Mouse (Mus musculus) heart, embryonic 16.5 days (tissue): ENCODE data around the gene Angel2. TPM values are rescaled to one million over a fixed set of nuclear protein-coding genes. Genes with fewer than 3 reads are reported as not detected.
A peak's percentile ranks its signal among the peaks of the same experiment; 100 is the strongest.

Experiments
- ATAC-seq: fragments of 200-750 bp; cut with Nextera tagmentation; replicated peaks from 2 replicates; pipeline ENCODE4 v1.8.0; 2017; ENCODE audit warnings: moderate number of reproducible peaks; ENCODE audit not compliant: insufficient read depth, low FRiP score; ENCODE audit errors: extremely low read depth
- H3K27ac ChIP-seq: fragments of 300-500 bp; sonication (generic); 2 replicates; pipeline ENCODE4 v1.5.1; 2014; ENCODE audit warnings: mild to moderate bottlenecking, low read length, control low read depth, moderate library complexity
- H3K27me3 ChIP-seq: fragments of 300-500 bp; sonication (generic); 2 replicates; pipeline ENCODE4 v1.6.1; 2014; ENCODE audit warnings: low read length, mixed read lengths; ENCODE audit not compliant: control insufficient read depth, insufficient read depth
- H3K36me3 ChIP-seq: fragments of 300-500 bp; sonication (generic); 2 replicates; pipeline ENCODE4 v1.6.1; 2014; ENCODE audit not compliant: control insufficient read depth, insufficient read depth
- H3K4me1 ChIP-seq: fragments of 300-500 bp; sonication (generic); 2 replicates; pipeline ENCODE4 v1.6.1; 2014; ENCODE audit warnings: low read length, mixed read lengths; ENCODE audit not compliant: control insufficient read depth, insufficient read depth
- H3K4me2 ChIP-seq: fragments of 300-500 bp; sonication (generic); 2 replicates; pipeline ENCODE4 v1.6.1; 2014; ENCODE audit warnings: low read depth, mild to moderate bottlenecking, control low read depth, low read length
- H3K4me3 ChIP-seq: fragments of 300-500 bp; sonication (generic); 2 replicates; pipeline ENCODE4 v1.5.1; 2014; ENCODE audit warnings: mild to moderate bottlenecking, control low read depth, low read length
- H3K9ac ChIP-seq: fragments of 300-500 bp; sonication (generic); 2 replicates; pipeline ENCODE4 v1.6.1; 2014; ENCODE audit warnings: low read length, control low read depth
- H3K9me3 ChIP-seq: fragments of 300-500 bp; sonication (generic); replicated peaks from 2 replicates; pipeline ENCODE4 v1.6.1; 2016; ENCODE audit warnings: low read length; ENCODE audit not compliant: control insufficient read depth
- WGBS: fragments of 180-500 bp; shearing (Covaris S2); extraction: QIAGEN DNeasy Blood & Tissue Kit; methylation state at CpG from one replicate; pipeline ENCODE4 v1.1.7; 2014; 5-methylcytosine and 5-hydroxymethylcytosine counted together
- polyA plus RNA-seq: library from polyadenylated mRNA; unstranded; fragments of >200 nt; fragmentation: Nextera tagmentation; extraction: Ambion mirVana; gene quantifications from 2 replicates; pipeline ENCODE4 v1.2.1, GENCODE M21; 2015

Gene Angel2
- polyA plus RNA-seq, 1 experiment from 2014 or later = 29.5 TPM

DNA sequence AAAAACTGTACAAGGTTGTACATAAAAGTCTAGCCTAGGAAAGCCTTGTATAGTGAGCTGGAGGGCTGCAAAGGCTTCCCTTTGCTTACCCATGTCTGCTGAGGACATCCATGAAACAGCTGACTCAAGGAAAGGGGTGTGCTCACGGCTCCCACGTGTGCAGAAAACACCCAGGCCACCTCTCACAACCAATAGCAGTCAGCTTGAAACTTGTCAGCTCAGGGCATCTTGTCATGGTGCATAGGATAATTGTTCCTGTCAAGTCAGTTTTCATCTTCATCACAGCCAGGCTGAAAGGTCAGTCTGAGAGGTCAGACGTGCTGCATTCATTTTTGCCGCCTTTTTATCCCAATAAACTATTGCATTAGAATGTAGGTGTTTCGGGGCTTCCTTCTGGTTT, 23.1 kb downstream of the Angel2 start:
- Histone ChIP-seq H3K4me1 (peaks cover 15% of the 10 kb centered on the region; the same call in 1 of the 2 replicates), H3K27me3 (no peaks in the 10 kb centered on the region), H3K4me2 (no peak overlapping the region), H3K9ac (no peak overlapping the region), H3K36me3 (peaks cover 28% of the 10 kb centered on the region), H3K4me3 (no peak overlapping the region), H3K9me3 (no peaks in the 10 kb centered on the region), H3K27ac (no peak overlapping the region)
- WGBS = 77% methylated on average over 5 of the region's 5 CpGs
- no peak for ATAC-seq

DNA sequence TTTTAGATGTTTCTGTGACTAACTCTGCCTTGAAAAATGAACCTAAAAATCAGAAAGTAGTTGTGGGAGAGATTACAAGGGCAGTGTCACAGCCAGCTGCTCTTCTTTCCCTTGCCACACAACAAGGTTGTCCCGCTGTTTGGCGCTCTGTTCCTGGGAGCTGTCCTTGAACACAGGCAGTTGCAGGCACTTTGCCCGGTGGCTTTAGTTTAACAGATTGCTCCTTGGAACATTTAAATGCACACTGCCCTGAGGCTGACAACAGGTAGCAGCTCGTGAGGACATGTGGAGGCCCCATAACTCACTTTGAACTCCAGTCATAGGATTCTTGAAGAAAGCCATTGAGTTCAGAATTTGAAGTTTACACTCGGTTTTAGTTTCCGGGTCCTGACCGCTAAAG, 23.5 kb downstream of the Angel2 start:
- no peak overlapping the region for H3K27ac ChIP-seq
- WGBS = 79% methylated on average over 7 of the region's 7 CpGs

DNA sequence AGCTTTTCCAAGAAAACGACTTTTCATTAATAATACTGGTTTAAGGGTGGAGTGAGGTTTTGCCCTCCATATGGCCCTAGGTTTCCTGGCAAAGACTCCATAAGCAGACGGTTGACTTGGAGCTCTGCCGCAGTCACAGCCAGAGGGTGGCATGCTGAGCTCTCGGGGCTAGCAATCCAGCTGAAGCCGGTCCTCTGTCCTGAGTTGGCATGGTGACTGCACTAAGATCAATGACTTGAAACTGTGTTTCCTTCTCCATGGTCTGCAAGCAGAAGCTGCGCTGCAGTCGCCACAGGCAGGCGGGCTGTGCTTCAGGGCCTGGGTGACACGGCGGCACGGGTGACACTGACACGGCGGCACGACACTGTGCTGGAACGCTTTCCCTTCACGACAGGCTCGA, 23.9 kb downstream of the Angel2 start:
- H3K36me3 ChIP-seq = peaks cover 21% of the 10 kb centered on the region
- no peaks in the 10 kb centered on the region for H3K9me3 ChIP-seq
- WGBS = 85% methylated on average over 17 of the region's 17 CpGs
- no peak overlapping the region for H3K9ac ChIP-seq
- no peak for ATAC-seq
- no peaks in the 10 kb centered on the region for H3K27me3 ChIP-seq
- H3K4me2 ChIP-seq = no peak overlapping the region
- no peak overlapping the region for H3K4me3 ChIP-seq
- peaks cover 23% of the 10 kb centered on the region for H3K4me1 ChIP-seq
- H3K27ac ChIP-seq = no peak overlapping the region; the same call in 1 of the 2 replicates

More for the DNA sequence above, 23.5 kb downstream of the Angel2 start:
- Histone ChIP-seq H3K4me3 (no peak overlapping the region), H3K9me3 (no peaks in the 10 kb centered on the region), H3K27me3 (no peaks in the 10 kb centered on the region), H3K4me1 (peaks cover 19% of the 10 kb centered on the region), H3K9ac (no peak overlapping the region), H3K36me3 (peaks cover 25% of the 10 kb centered on the region), H3K4me2 (no peak overlapping the region)
- no peak for ATAC-seq

DNA sequence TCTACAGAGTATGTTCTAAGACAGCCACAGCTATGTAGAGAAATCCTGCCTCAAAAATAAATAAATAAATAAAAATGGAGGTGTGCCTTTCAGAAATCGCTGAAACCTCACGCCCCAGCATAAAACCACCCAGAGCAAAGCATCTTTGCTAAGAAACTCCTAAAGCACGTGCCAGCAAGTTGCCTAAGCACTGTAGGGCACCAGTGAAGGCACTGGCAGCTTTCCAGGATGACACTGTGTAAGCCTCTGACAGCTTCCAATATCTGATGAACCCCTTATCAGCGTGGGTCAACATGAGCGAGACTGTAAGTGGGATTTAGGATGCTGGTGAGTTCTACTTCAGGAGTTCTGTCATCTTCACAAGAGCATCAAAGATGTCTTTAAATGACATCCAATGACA, 26.1 kb downstream of the Angel2 start:
- no peak for ATAC-seq
- 65% methylated on average over 5 of the region's 5 CpGs for WGBS
- Histone ChIP-seq H3K27ac (no peak overlapping the region), H3K4me1 (peaks cover 34% of the 10 kb centered on the region), H3K9ac (no peak overlapping the region), H3K9me3 (no peaks in the 10 kb centered on the region), H3K4me3 (no peak overlapping the region), H3K36me3 (peaks cover 25% of the 10 kb centered on the region), H3K27me3 (no peaks in the 10 kb centered on the region), H3K4me2 (no peak overlapping the region)

DNA sequence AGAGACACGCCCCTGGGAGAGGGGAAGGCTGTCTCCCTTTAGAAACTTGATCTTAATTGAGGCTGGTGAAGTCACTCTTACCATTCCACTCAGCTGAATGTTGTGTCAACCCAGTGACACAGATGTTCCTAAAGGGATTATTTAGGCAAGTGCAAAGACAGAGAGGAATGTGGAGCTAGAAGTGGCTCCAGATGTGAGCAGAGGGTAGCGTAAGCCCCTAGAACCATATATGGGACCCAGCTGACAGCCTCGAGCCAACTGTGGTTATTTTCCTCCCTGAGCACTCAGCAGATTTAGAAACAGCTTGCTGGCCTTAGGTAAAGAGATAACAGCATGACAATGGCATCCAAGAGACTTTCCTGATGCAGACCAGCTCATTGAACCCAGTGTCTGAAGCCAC, 28.1 kb downstream of the Angel2 start:
- Histone ChIP-seq H3K36me3 (peaks cover 37% of the 10 kb centered on the region), H3K27me3 (no peaks in the 10 kb centered on the region), H3K9ac (peak overlapping the region; percentile 49), H3K4me2 (peak overlapping the region; percentile 39), H3K4me3 (no peak overlapping the region), H3K27ac (peak overlapping the region; percentile 96), H3K9me3 (no peaks in the 10 kb centered on the region), H3K4me1 (peaks cover 34% of the 10 kb centered on the region)
- 37% methylated on average over 3 of the region's 3 CpGs for WGBS
- ATAC-seq = peak; percentile 89

DNA sequence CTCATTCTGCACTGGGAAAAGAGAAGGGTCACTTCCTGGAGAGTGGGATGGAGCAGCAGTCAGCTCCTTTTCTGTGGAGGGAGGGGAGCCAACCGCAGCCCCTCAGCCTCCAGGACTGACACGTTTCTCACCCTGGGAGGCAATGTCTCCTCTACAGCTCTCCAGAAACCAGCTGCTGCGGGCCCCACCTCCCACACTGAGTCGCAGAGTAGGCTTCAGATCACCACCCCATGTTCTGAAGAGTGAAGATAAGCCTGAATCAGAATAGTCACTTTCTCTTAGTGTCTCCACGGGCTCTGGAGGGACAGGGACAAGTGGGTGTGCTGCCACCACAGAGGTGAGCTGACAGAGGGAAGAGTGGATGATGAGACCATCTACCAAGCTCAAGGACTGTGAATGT, 33.9 kb downstream of the Angel2 start:
- no peaks in the 10 kb centered on the region for H3K27me3 ChIP-seq
- 45% methylated on average over 5 of the region's 5 CpGs for WGBS
- no peak overlapping the region for H3K4me2 ChIP-seq
- H3K9ac ChIP-seq = no peak overlapping the region
- H3K36me3 ChIP-seq = peaks cover 34% of the 10 kb centered on the region
- no peak for ATAC-seq
- H3K4me3 ChIP-seq = no peak overlapping the region
- peak overlapping the region; percentile 67 for H3K27ac ChIP-seq
- H3K4me1 ChIP-seq = peaks cover 17% of the 10 kb centered on the region
- H3K9me3 ChIP-seq = no peaks in the 10 kb centered on the region

DNA sequence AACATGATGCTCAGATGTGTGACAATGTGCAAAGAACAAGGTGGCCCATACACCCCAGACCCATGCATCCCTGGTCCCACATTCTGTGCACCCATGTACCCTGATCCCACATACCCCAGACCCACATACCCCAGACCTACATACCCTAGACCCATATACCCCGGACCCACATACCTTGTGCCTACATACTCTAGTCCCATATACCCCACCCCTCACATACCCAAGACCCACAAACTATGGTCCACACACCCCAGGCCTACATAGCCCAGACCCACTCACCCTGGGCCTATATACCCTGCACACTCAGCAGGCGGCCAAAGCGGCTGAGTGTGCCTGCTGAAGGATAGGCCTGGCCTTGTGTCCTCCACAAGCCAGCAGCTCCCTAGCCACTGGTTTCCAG, 37.8 kb downstream of the Angel2 start:
- WGBS = 86% methylated on average over 3 of the region's 3 CpGs

DNA sequence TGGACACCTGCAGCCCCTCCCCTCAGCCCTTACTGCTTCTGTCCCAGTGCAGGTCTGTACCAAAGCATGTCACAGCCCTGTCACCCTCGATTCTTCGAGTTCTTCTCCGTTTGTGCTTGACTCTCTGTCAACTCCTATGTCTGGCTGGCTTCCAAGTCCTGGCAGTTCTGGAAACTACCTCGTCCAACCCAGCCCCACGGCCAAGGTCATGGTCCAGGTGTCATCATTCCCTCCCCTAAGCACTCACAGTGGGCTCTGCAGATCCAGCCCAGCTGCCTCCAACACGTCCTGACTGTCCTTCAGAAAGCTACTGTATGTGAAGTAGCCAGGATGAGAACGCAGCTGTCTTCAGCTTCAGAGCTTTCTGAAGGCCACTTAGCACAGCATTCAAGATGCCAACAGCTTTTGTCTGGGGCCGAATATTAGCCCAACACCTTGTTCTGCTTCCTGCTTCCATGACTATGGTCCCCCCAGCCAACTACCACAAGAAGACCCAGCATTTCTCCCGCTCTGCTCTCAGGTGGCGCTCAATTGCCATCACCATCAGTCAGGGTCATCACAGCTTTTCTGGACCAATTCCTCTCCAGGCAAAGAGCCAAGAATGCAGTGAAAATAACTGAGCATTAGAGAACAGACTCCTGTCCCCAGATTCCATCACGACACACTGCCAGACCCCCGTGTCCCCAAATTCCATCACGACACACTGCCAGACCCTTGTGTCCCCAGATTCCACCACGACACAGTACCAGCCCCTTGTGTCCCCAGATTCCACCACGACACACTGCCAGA, 40.3 kb downstream of the Angel2 start:
- Histone ChIP-seq H3K9me3 (no peaks in the 10 kb centered on the region), H3K4me2 (no peak overlapping the region), H3K9ac (no peak overlapping the region), H3K27ac (peak overlapping the region; percentile 81), H3K4me1 (peaks cover 33% of the 10 kb centered on the region), H3K36me3 (no peaks in the 10 kb centered on the region), H3K27me3 (no peaks in the 10 kb centered on the region), H3K4me3 (no peak overlapping the region)
- ATAC-seq = peak; percentile 42; the same call in 1 of the 2 replicates
- WGBS = 36% methylated on average over 15 of the region's 15 CpGs

More for the DNA sequence above, 37.8 kb downstream of the Angel2 start:
- Histone ChIP-seq H3K27ac (no peak overlapping the region), H3K36me3 (peaks cover 11% of the 10 kb centered on the region), H3K4me1 (peaks cover 26% of the 10 kb centered on the region), H3K4me2 (no peak overlapping the region), H3K9ac (no peak overlapping the region), H3K9me3 (no peaks in the 10 kb centered on the region), H3K27me3 (no peaks in the 10 kb centered on the region), H3K4me3 (no peak overlapping the region)
- ATAC-seq = no peak

DNA sequence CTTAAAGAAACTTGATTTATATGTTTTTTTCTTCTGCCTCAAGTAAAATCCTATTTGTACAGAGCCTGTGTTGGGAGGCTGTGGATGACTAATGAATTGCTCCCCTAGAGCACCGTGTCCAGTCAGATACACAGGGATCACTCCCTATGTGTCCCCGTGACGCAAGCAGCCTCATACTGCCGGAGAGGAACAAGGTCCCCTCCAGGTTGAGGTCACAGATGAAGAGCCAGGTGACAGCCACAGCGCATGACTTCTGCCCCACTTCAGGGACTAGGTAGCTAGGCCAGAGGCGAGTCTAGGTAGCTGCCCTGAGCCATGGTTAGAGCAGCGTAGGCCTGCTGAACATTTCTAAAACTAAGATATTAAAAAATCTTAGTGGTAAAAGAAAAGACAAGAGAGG, 43.1 kb downstream of the Angel2 start:
- no peaks in the 10 kb centered on the region; the same call in 1 of the 2 replicates for H3K36me3 ChIP-seq

More for the DNA sequence above, 43.1 kb downstream of the Angel2 start:
- ATAC-seq = no peak
- WGBS = 91% methylated on average over 7 of the region's 7 CpGs
- H3K9me3 ChIP-seq = no peaks in the 10 kb centered on the region
- no peaks in the 10 kb centered on the region for H3K27me3 ChIP-seq
- peaks cover 50% of the 10 kb centered on the region for H3K4me1 ChIP-seq
- H3K4me2 ChIP-seq = no peak overlapping the region
- no peak overlapping the region for H3K9ac ChIP-seq
- H3K27ac ChIP-seq = no peak overlapping the region
- no peak overlapping the region for H3K4me3 ChIP-seq
